Mouse (Mus musculus) embryonic fibroblast, embryonic 13.5 days (primary cell): ENCODE results near the gene Ube2cbp.

Experiments used
- CTCF ChIP-seq: IDR thresholded peaks from 2 replicates; pipeline ENCODE4 v1.5.1; 2011; ENCODE audit warnings: mild to moderate bottlenecking, control low read depth, low read length, moderate library complexity, borderline replicate concordance; ENCODE audit not compliant: insufficient read depth
- POLR2A ChIP-seq: IDR thresholded peaks from 2 replicates; pipeline ENCODE4 v1.6.1; 2011; ENCODE audit warnings: low read depth, mild to moderate bottlenecking, control low read depth, low read length, moderate library complexity

DNA sequence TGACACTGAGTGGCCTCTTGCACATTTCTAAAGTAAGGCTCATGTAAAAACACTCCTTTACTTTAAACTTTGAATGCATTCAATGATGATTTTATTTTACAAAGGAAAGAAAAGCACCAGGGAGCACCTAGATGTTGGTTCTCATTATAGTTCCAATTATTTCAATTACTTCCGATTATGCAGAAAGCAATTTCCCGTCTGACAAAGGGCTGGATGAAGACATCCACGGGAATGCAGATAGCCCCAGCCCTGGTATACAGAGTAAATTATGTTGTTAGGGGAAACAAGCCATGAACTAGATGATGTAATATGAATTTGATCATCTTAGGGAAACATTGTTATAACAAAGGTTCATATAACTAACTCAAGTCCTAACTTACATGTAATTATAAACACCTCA, 113.3 kb downstream of the Ube2cbp start:
- TF ChIP-seq CTCF: no peak
- TF ChIP-seq POLR2A: no peak
